Mouse (Mus musculus): ENCODE results near the gene Ppl.

DNA sequence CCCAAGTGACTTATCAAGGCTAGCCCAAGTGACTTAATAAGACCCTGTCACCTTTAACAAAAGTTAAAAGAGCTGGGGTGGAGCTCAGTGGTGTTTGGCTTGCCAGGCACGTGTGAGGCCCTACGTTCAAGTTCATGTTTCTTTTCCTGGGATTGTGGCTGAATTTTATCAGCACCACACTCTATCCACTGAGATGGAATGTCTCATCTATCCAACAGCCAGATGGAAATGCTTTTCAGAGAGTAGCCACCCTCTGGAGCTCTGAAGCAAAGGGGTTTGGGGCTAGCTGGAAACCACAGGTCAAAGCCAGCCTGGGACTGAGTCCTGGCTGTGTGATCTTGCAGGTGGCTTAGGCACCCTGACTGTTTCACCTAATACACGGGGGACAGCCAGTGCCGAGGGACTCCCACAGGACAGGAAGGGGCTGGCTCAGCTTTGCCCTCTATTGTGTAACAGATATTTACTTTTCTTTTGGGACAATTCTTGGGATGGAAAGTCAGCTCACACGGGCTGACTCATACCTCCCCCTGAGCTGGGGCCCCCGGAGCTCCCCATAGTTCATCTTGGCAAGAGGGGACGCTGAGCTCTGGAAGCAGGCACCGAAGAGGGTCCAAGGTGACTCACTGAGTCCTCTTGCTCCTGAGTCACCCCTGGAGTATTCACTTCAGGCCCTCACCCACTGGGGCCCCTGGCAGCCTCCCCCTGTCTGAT lies 3.5 kb upstream of the Ppl start:
- TF ChIP-seq CTCF (IDR thresholded peaks at IDR 0.05; ENCODE audit: extremely low read depth, insufficient read length, insufficient replicate concordance, low read depth, low read length) (no peak), POLR2A (IDR thresholded peaks at IDR 0.05; ENCODE audit: low read depth, low read length) (no peak)
